Comparison of ENCODE assay signal across 2 mouse cellular contexts in genomic region chr3:98389305-98389704, GRCm38 (mm10).
TF ChIP-seq lines count a peak whose summit lies in the region.

No protein-coding gene starts in this region.

TF ChIP-seq in CH12.LX, 34 proteins besides CTCF, POLR2A, EP300 and RAD21:
- TF ChIP-seq E2F4 (IDR thresholded peaks at IDR 0.05; ENCODE audit: insufficient replicate concordance, low read depth, low read length) (no peak), HCFC1 (IDR thresholded peaks at IDR 0.05; ENCODE audit: low read depth, low read length) (peak; percentile 51)

TF ChIP-seq in ES-E14, 5 proteins besides CTCF, POLR2A, EP300 and RAD21 (continued from another document):
- TF ChIP-seq HCFC1 (IDR thresholded peaks at IDR 0.05; ENCODE audit: borderline replicate concordance, insufficient read depth, low read length) = peak; percentile 79; the same call in 1 of the 2 replicates
- no peak for TF ChIP-seq ZNF384 (IDR thresholded peaks at IDR 0.05; ENCODE audit: low read depth, low read length)
- no peak for TF ChIP-seq ZC3H11A (IDR thresholded peaks at IDR 0.05; ENCODE audit: borderline replicate concordance, low read depth, low read length)
- no peak for TF ChIP-seq MAFK (IDR thresholded peaks at IDR 0.05; ENCODE audit: insufficient read depth, low read depth, low read length)
